Mouse (Mus musculus) c-Kit-negative CD71-positive TER-119-positive erythroid progenitor cells, embryonic 14.5 days (primary cell): ENCODE results near the gene Fam72a.

ENCODE experiments used
- DNase-seq: peaks from one replicate; pipeline ENCODE4 v3.0.0-alpha.2; 2013; ENCODE audit warnings: low read depth, low spot score

Gene Fam72a

GRCm38 (mm10) chr1:131578943-131579680 is 51.4 kb downstream of the Fam72a start:
- DNase-seq, result no peak

- DNase-seq, result no peak
Measured at GRCm38 (mm10) chr1:131580389-131580788, 52.7 kb downstream of the Fam72a start.

GRCm38 (mm10) chr1:131583598-131583997 is 55.9 kb downstream of the Fam72a start:
- DNase-seq, result no peak

GRCm38 (mm10) chr1:131586836-131587235 is 59.1 kb downstream of the Fam72a start:
- no peak for DNase-seq
